Mouse (Mus musculus) limb, embryonic 14.5 days (tissue): Measurements from ENCODE around the gene Arsa. TPM values are rescaled to one million over a fixed set of nuclear protein-coding genes. Genes with fewer than 3 reads are reported as not detected.

ENCODE experiments used
- ATAC-seq: fragments of 200-750 bp; cut with Nextera tagmentation; 2 replicates; pipeline ENCODE4 v1.8.0; 2017; ENCODE audit warnings: low read depth, moderate number of reproducible peaks, moderate TSS enrichment; ENCODE audit not compliant: low FRiP score
- DNase-seq: peaks from one replicate; pipeline ENCODE4 v3.0.0-alpha.2; 2015; ENCODE audit warnings: low spot score
- H3K27ac ChIP-seq: fragments of 300-500 bp; sonication (generic); replicated peaks from 2 replicates; pipeline ENCODE4 v1.5.1; 2014; ENCODE audit warnings: low read depth, mild to moderate bottlenecking, low read length, moderate library complexity, mixed read lengths
- H3K27me3 ChIP-seq: fragments of 300-500 bp; sonication (generic); 2 replicates; pipeline ENCODE4 v1.6.1; 2014; ENCODE audit warnings: low read length, mixed read lengths; ENCODE audit not compliant: control insufficient read depth, insufficient read depth
- H3K36me3 ChIP-seq: fragments of 300-500 bp; sonication (generic); 2 replicates; pipeline ENCODE4 v1.6.1; 2014; ENCODE audit warnings: mild to moderate bottlenecking, low read length, moderate library complexity, mixed read lengths; ENCODE audit not compliant: control insufficient read depth, insufficient read depth
- H3K4me1 ChIP-seq: fragments of 300-500 bp; sonication (generic); 2 replicates; pipeline ENCODE4 v1.6.1; 2014; ENCODE audit warnings: antibody characterized with exemption, low read length, mixed read lengths; ENCODE audit not compliant: control insufficient read depth, insufficient read depth
- H3K4me2 ChIP-seq: fragments of 300-500 bp; sonication (generic); replicated peaks from 2 replicates; pipeline ENCODE4 v1.6.1; 2014; ENCODE audit warnings: low read depth, mild to moderate bottlenecking, low read length, moderate library complexity; ENCODE audit not compliant: severe bottlenecking
- H3K4me3 ChIP-seq: fragments of 300-500 bp; sonication (generic); replicated peaks from 2 replicates; pipeline ENCODE4 v1.5.1; 2014; ENCODE audit warnings: low read length
- H3K9ac ChIP-seq: fragments of 300-500 bp; sonication (generic); 2 replicates; pipeline ENCODE4 v1.6.1; 2014; ENCODE audit warnings: mild to moderate bottlenecking, low read depth, low read length, moderate library complexity; ENCODE audit not compliant: severe bottlenecking
- H3K9me3 ChIP-seq: fragments of 300-500 bp; sonication (generic); 2 replicates; pipeline ENCODE4 v1.6.1; 2016; ENCODE audit warnings: low read length; ENCODE audit not compliant: control insufficient read depth
- POLR2A ChIP-seq: fragments of 200-500 bp; IDR thresholded peaks from 2 replicates; pipeline ENCODE4 v1.8.0; 2012; ENCODE audit warnings: inconsistent platforms, mild to moderate bottlenecking, moderate library complexity, borderline replicate concordance; ENCODE audit not compliant: insufficient read depth, insufficient read length; ENCODE audit errors: extremely low read depth
- WGBS: fragments of 180-500 bp; shearing (Covaris S2); extraction: QIAGEN DNeasy Blood & Tissue Kit; methylation state at CpG from one replicate; pipeline ENCODE4 v1.1.7; 2014; 5-methylcytosine and 5-hydroxymethylcytosine counted together
- polyA plus RNA-seq, 2 experiments: library from polyadenylated mRNA; depleted of rRNA in 1 of 2; stranded (reverse) in 1 of 2; unstranded in 1 of 2; fragments of >200 nt; fragmentation: Nextera tagmentation in 1 of 2; extraction: Ambion mirVana in 1 of 2; gene quantifications; 2 replicates each; pipeline versions ENCODE4 v1.2.1 to v1.2.3; 2012 to 2014

Gene Arsa
- polyA plus RNA-seq, 2 experiments: 18.3 to 30.7 TPM

GRCm38 (mm10) chr15:89473921-89474320, 3.3 kb downstream of the Arsa start:
- TF ChIP-seq POLR2A: no peak
- no peak overlapping the region for H3K27ac ChIP-seq
- DNase-seq (no peak), ATAC-seq (no peak)
- no peaks in the 10 kb centered on the region for H3K9me3 ChIP-seq
- no peak overlapping the region for H3K4me2 ChIP-seq
- no peaks in the 10 kb centered on the region for H3K27me3 ChIP-seq
- H3K9ac ChIP-seq: no peak overlapping the region
- H3K4me3 ChIP-seq: no peak overlapping the region
- H3K4me1 ChIP-seq: peaks cover 7% of the 10 kb centered on the region; the same call in 1 of the 2 replicates
- WGBS: over 99% methylated on average over 8 of the region's 8 CpGs
- no peaks in the 10 kb centered on the region for H3K36me3 ChIP-seq

DNA sequence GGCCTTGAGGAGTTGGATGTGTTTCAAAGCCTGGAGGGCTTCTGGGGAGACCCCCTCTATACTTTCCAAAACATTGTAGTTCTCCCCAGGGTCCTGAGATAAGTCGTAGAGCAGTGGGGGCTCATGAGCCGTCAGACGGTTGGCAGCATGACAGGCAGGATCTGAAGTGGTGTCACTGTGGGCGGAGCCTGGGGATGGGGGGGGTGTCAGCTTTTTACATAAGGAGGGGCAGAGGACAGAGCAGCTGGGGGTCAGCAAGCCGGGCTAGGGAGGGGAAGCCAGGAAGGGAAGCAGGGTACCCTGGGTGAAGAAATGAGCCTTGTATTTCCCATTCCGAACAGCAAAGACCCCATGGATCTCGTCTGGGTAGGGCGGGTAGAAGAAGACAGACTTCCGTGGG, 3.9 kb downstream of the Arsa start:
- H3K9ac ChIP-seq: no peak overlapping the region
- WGBS: 83% methylated on average over 9 of the region's 9 CpGs
- DNase-seq (no peak), ATAC-seq (no peak)
- H3K4me1 ChIP-seq: peaks cover 7% of the 10 kb centered on the region; the same call in 1 of the 2 replicates
- H3K27me3 ChIP-seq: no peaks in the 10 kb centered on the region
- no peaks in the 10 kb centered on the region for H3K9me3 ChIP-seq
- H3K4me3 ChIP-seq: no peak overlapping the region
- no peaks in the 10 kb centered on the region for H3K36me3 ChIP-seq
- TF ChIP-seq POLR2A: no peak
- H3K4me2 ChIP-seq: no peak overlapping the region
- no peak overlapping the region for H3K27ac ChIP-seq

GRCm38 (mm10) chr15:89471476-89471875, 5.7 kb downstream of the Arsa start:
- DNase-seq: no peak
- no peaks in the 10 kb centered on the region for H3K9me3 ChIP-seq
- H3K4me2 ChIP-seq: no peak overlapping the region
- WGBS: 82% methylated on average over 4 of the region's 4 CpGs
- no peaks in the 10 kb centered on the region for H3K36me3 ChIP-seq
- no peak for TF ChIP-seq POLR2A
- no peak overlapping the region for H3K27ac ChIP-seq
- H3K27me3 ChIP-seq: no peaks in the 10 kb centered on the region
- no peak for ATAC-seq
- no peak overlapping the region for H3K4me3 ChIP-seq
- peaks cover 7% of the 10 kb centered on the region; the same call in 1 of the 2 replicates for H3K4me1 ChIP-seq
- H3K9ac ChIP-seq: no peak overlapping the region

DNA sequence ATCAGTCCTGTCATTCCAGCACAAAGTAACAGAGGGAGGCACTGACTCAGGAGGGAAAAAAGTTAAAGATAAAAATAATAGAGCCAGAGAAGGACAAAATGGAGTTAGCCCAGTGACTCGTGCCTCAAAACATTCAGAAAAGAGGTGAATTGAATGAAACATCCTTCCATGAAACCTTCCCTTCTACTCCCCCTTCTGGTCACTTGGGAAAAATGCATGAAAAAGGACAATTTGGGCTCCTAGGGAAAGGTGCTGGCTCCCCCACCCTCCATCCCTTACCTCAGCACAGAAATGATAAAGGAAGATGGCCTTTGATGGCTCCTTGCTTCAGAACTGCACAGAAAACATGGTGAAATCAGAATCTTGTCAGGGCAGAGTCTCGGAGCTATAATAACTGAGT, 8.6 kb downstream of the Arsa start:
- Histone ChIP-seq H3K4me3 (no peak overlapping the region), H3K4me2 (no peak overlapping the region), H3K4me1 (no peaks in the 10 kb centered on the region), H3K27ac (no peak overlapping the region), H3K27me3 (no peaks in the 10 kb centered on the region), H3K9me3 (no peaks in the 10 kb centered on the region), H3K9ac (no peak overlapping the region), H3K36me3 (no peaks in the 10 kb centered on the region)
- peak; percentile 25 for DNase-seq
- no peak for ATAC-seq
- WGBS: 33% methylated on average over 2 of the region's 2 CpGs
- TF ChIP-seq POLR2A: no peak

- Histone ChIP-seq H3K4me3 (no peak overlapping the region), H3K4me1 (no peaks in the 10 kb centered on the region), H3K4me2 (no peak overlapping the region), H3K9me3 (no peaks in the 10 kb centered on the region), H3K27me3 (no peaks in the 10 kb centered on the region), H3K9ac (no peak overlapping the region), H3K27ac (no peak overlapping the region), H3K36me3 (no peaks in the 10 kb centered on the region)
- TF ChIP-seq POLR2A: no peak
- 0% methylated on average over 1 of the region's 1 CpGs for WGBS
- ATAC-seq: no peak
- DNase-seq: no peak
Observed at GRCm38 (mm10) chr15:89465052-89465451, 12.2 kb downstream of the Arsa start.

DNA sequence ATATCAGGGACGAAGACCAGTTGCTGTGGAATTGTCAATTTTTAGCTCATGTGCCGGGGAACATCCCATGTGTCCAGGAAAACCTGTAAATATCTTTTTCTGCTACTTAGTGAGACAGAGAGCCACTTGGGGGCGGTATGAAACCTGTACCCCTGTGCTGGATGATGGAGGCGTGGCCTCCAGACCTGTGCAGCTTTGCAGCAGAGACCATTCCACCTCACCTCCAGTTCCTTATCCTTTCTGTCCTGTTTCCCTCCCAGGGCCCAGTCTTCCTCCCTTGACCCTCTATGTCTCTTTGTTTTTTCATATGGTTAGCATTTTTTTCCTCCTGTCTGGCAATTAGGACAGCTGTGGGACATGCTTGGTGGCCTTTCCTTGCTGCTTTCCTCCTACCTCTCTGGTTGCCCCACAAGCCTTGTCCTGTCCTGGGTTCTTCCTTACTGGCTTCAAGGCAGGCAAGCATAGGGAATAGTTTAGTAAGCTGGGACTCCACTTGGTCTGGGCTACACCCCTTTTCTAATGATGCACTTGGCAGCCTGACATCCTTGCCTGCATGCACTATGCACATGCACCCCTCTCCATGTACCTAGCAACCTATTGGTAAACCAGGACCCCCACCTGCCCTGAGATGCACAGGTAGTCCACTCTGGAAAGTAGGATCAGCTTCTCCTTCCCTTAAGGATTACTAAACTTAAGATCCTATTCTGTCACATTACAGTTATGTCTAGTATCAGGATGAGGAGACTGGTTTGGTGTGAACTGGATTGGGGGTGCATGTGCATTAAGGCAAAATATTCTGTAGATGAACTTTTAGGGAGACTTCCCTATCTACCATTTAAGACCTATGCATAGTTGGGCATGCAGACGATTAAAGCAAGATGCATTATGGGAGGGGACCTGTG, 13.6 kb downstream of the Arsa start:
- no peak for TF ChIP-seq POLR2A
- DNase-seq (no peak), ATAC-seq (no peak)
- Histone ChIP-seq H3K27ac (no peak overlapping the region), H3K4me2 (no peak overlapping the region), H3K9me3 (no peaks in the 10 kb centered on the region), H3K36me3 (no peaks in the 10 kb centered on the region), H3K4me3 (no peak overlapping the region), H3K4me1 (no peaks in the 10 kb centered on the region), H3K27me3 (no peaks in the 10 kb centered on the region), H3K9ac (no peak overlapping the region)
- WGBS: 61% methylated on average over 5 of the region's 5 CpGs
